Mouse (Mus musculus) forebrain, embryonic 15.5 days (tissue): ENCODE data around the gene Fancc. TPM values are rescaled to one million over a fixed set of nuclear protein-coding genes. Genes with fewer than 3 reads are reported as not detected.
A peak's percentile ranks its signal among the peaks of the same experiment; 100 is the strongest.

Experiments used
- ATAC-seq: fragments of 200-750 bp; cut with Nextera tagmentation; replicated peaks from 2 replicates; pipeline ENCODE4 v1.8.0; 2017; ENCODE audit warnings: mild to moderate bottlenecking, moderate TSS enrichment, moderate library complexity
- H3K27ac ChIP-seq: fragments of 300-500 bp; sonication (generic); replicated peaks from 2 replicates; pipeline ENCODE4 v1.5.1; 2015; ENCODE audit warnings: mild to moderate bottlenecking, inconsistent platforms
- H3K27me3 ChIP-seq: fragments of 300-500 bp; sonication (generic); 2 replicates; pipeline ENCODE4 v1.6.1; 2015; ENCODE audit warnings: inconsistent platforms
- H3K36me3 ChIP-seq: fragments of 300-500 bp; sonication (generic); 2 replicates; pipeline ENCODE4 v1.6.1; 2015; ENCODE audit warnings: mild to moderate bottlenecking, inconsistent platforms
- H3K4me1 ChIP-seq: fragments of 300-500 bp; sonication (generic); 2 replicates; pipeline ENCODE4 v1.6.1; 2015; ENCODE audit warnings: inconsistent platforms
- H3K4me2 ChIP-seq: fragments of 300-500 bp; sonication (generic); replicated peaks from 2 replicates; pipeline ENCODE4 v1.6.1; 2015; ENCODE audit warnings: mild to moderate bottlenecking, inconsistent platforms
- H3K4me3 ChIP-seq: fragments of 300-500 bp; sonication (generic); 2 replicates; pipeline ENCODE4 v1.5.1; 2015; ENCODE audit warnings: mild to moderate bottlenecking, inconsistent platforms
- H3K9ac ChIP-seq: fragments of 300-500 bp; sonication (generic); replicated peaks from 2 replicates; pipeline ENCODE4 v1.6.1; 2015; ENCODE audit warnings: mild to moderate bottlenecking, inconsistent platforms
- H3K9me3 ChIP-seq: fragments of 300-500 bp; sonication (generic); 2 replicates; pipeline ENCODE4 v1.6.1; 2016; ENCODE audit warnings: inconsistent platforms
- WGBS: fragments of 180-500 bp; shearing (Covaris S2); methylation state at CpG from one replicate; pipeline ENCODE4 v1.1.7; 2015; ENCODE audit warnings: mixed read lengths; 5-methylcytosine and 5-hydroxymethylcytosine counted together
- polyA plus RNA-seq: library from polyadenylated mRNA; unstranded; fragments of >200 nt; fragmentation: Nextera tagmentation; extraction: Ambion mirVana; gene quantifications from 2 replicates; pipeline ENCODE4 v1.2.1, GENCODE M21; 2015

Gene Fancc
- polyA plus RNA-seq, 1 experiment from 2014 or later = 13.2 TPM

GRCm38 (mm10) chr13:63243586-63243985, 253.5 kb downstream of the Fancc start:
- Histone ChIP-seq H3K36me3 (no peaks in the 10 kb centered on the region), H3K4me3 (no peak overlapping the region), H3K27ac (no peak overlapping the region), H3K4me1 (peaks cover 38% of the 10 kb centered on the region), H3K9ac (no peak overlapping the region), H3K27me3 (no peaks in the 10 kb centered on the region), H3K4me2 (no peak overlapping the region), H3K9me3 (no peaks in the 10 kb centered on the region)
- no peak for ATAC-seq
- 77% methylated on average over 5 of the region's 5 CpGs for WGBS

DNA sequence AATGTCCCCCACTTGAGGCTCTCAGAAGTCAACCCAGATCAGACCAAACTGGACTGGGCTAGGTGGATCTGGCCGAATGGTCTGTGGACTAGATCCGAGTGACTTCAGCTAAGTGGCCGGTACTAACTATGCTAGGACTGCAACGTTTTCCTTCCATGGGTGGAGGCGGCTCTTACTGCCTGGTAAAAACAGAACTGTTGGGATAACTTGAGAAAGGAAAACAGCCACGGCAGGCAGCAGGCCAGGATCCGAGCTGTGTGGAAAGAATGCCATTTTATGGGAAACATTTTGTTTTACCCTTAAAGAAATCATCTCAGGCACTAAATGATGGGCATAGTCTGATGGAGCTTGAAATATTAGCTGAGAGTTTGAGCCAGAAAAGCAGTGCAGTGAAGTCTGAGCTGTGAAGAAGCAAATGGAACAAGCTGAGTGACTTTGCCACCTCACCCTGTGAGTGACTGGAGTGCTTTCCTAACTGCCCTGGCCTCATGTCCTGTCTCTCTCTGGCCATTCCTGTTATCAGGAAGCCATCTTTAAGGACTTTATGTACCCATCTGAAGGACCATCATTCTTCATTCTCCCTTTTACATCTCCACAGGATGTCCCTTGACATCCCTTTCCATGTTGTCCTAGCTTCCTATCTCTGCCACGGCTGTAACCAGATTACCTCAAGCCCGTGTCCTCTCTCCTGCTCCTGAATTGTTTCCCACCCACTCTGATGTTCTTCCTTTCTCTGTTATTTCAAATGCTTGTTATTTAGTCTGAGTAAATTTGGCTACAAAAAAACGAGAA, 254.5 kb downstream of the Fancc start:
- Histone ChIP-seq H3K4me2 (no peak overlapping the region), H3K4me3 (no peak overlapping the region), H3K9me3 (no peaks in the 10 kb centered on the region), H3K36me3 (no peaks in the 10 kb centered on the region), H3K9ac (no peak overlapping the region), H3K27me3 (no peaks in the 10 kb centered on the region), H3K4me1 (peaks cover 38% of the 10 kb centered on the region), H3K27ac (no peak overlapping the region)
- no peak for ATAC-seq
- 81% methylated on average over 10 of the region's 10 CpGs for WGBS

DNA sequence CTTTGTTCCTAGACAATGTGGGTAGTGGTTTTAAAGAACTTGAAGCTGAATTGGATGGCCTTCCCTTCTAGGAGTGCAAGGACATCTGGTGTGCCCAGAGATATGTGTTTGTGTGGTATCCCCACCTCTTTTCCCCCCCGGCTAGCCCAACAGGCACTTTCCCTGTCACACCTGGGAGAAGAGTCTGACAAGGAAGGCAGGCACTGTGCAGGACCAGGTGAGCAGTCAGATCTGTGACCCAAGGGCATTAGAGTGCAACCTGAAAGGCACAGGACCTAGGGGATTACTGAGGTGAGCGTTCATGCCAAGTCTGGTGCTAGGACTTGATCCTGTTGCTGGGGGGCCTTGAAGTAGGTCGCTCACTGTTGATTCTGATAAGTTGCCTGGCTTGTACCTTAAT, 255.4 kb downstream of the Fancc start:
- Histone ChIP-seq H3K4me3 (no peak overlapping the region), H3K9ac (no peak overlapping the region), H3K9me3 (no peaks in the 10 kb centered on the region), H3K27ac (no peak overlapping the region), H3K36me3 (no peaks in the 10 kb centered on the region), H3K4me2 (no peak overlapping the region), H3K27me3 (no peaks in the 10 kb centered on the region), H3K4me1 (peaks cover 38% of the 10 kb centered on the region)
- 85% methylated on average over 3 of the region's 3 CpGs for WGBS
- no peak for ATAC-seq

GRCm38 (mm10) chr13:63240835-63241234, 256.2 kb downstream of the Fancc start:
- WGBS = 39% methylated on average over 5 of the region's 5 CpGs
- H3K4me2 ChIP-seq = peak overlapping the region; percentile 96
- H3K9ac ChIP-seq = no peak overlapping the region
- no peak for ATAC-seq
- peak overlapping the region; percentile 87 for H3K4me3 ChIP-seq
- H3K27ac ChIP-seq = no peak overlapping the region
- no peaks in the 10 kb centered on the region for H3K27me3 ChIP-seq
- H3K4me1 ChIP-seq = peaks cover 32% of the 10 kb centered on the region
- H3K9me3 ChIP-seq = no peaks in the 10 kb centered on the region
- no peaks in the 10 kb centered on the region for H3K36me3 ChIP-seq

DNA sequence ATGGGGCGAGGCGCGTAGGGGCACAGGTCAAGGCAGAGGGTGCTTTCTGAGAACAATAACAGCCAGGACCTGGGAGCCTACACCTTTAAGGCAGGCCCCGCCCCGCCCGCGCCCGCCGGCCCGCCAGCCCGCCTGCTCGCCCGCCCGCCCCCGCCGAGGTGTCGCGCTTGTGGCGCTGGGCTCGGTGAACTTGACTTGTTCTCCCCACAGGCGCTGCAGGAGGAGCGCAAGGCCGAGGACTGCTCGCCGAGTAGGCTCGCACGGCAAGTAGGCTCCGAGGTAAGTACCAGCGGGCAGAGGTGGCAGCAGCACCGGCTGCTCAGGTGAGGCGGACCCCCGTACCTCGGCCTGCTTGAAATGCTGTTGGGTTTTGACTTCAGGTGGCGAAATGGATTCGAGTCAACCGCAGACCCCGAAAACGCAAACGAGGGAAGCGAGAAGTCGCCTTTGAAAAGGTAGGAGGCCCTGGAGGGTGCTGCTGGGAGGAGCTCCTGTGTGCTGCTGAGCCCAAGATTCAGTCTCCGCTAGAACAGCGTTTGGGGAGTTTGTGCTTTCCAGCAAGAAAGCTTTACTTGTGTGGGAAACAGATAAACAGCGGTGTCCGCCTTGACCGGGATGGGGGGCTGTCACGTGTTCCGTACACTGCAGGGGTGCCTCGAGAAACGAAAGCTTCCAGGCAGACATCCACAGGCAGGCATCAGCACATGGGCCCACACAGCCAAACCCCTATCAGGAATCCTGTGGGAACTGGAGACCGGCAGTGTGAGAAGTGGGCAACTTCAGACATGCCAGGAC, 257.0 kb downstream of the Fancc start:
- ATAC-seq = peak; percentile 85
- WGBS = under 1% methylated on average over 51 of the region's 51 CpGs
- peak overlapping the region; percentile 96 for H3K4me2 ChIP-seq
- H3K4me3 ChIP-seq = peak overlapping the region; percentile 87
- H3K27ac ChIP-seq = peak overlapping the region; percentile 79
- no peaks in the 10 kb centered on the region for H3K36me3 ChIP-seq
- no peaks in the 10 kb centered on the region for H3K9me3 ChIP-seq
- H3K4me1 ChIP-seq = peaks cover 25% of the 10 kb centered on the region
- H3K9ac ChIP-seq = peak overlapping the region; percentile 87
- H3K27me3 ChIP-seq = no peaks in the 10 kb centered on the region

- no peaks in the 10 kb centered on the region for H3K36me3 ChIP-seq
- peak; percentile 65 for ATAC-seq
- H3K9ac ChIP-seq = peak overlapping the region; percentile 87
- peak overlapping the region; percentile 87 for H3K4me3 ChIP-seq
- WGBS = 3% methylated on average over 11 of the region's 11 CpGs
- peak overlapping the region; percentile 96 for H3K4me2 ChIP-seq
- no peaks in the 10 kb centered on the region for H3K9me3 ChIP-seq
- no peaks in the 10 kb centered on the region for H3K27me3 ChIP-seq
- peak overlapping the region; percentile 79 for H3K27ac ChIP-seq
- peaks cover 21% of the 10 kb centered on the region for H3K4me1 ChIP-seq
Measured at GRCm38 (mm10) chr13:63239301-63239804, 257.7 kb downstream of the Fancc start.

DNA sequence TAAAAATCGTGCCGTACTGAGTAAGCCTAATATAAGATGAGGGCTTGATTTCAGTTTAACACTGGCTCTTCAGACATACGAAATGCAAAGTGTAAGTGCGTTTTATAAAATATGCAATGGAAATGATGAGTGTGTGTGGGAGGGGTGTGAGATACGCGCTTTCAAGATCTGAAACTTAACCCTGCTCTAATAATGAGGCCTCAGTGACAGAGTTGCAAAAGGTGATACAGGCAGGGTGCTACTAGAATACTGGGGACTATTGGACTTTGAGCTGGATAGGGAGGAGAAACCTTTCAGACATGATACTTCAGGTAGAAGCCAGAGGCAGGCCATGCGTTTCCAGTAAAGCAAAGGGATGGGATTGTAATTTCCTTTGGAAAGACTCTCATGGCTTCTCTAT, 259.0 kb downstream of the Fancc start:
- no peaks in the 10 kb centered on the region for H3K36me3 ChIP-seq
- H3K4me1 ChIP-seq = peaks cover 19% of the 10 kb centered on the region
- H3K4me2 ChIP-seq = no peak overlapping the region
- no peak overlapping the region for H3K4me3 ChIP-seq
- WGBS = 91% methylated on average over 7 of the region's 7 CpGs
- H3K9me3 ChIP-seq = no peaks in the 10 kb centered on the region
- no peak for ATAC-seq
- H3K27ac ChIP-seq = no peak overlapping the region
- H3K9ac ChIP-seq = no peak overlapping the region
- H3K27me3 ChIP-seq = no peaks in the 10 kb centered on the region

DNA sequence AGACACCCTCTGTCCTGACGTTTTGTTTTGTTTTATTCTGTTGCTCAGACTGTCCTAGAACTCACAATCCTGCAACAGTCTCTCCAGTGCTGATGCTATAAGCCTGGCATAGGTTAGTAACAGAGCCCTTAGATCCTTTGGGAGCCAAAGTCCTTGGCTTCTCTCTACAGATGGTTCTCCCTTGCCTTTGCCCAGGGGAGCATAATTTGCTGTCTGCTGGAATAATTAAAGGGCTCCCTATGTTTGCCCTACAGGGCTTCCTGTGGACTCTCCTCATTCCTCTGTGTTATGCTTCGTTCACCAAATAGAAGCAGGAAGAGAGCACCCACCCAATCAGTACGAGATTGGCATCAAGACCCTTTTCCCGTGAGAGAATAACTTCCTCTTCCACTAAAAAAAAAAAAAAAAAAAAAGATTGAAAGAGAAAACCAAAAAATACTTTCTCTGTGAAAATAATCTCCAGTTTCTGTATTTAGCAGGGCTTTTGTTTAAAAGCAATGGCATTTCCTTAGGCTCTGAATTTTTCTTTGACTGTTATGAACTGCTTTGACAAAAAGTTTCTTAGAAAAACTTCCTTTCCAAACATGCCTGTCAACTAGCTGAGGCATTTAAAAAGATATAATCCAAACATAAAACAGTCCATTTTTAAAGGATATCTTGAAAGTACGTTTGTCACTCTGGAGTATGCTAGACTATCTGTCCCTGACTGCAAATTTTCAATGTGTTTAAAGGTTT, 260.8 kb downstream of the Fancc start:
- no peak for ATAC-seq
- H3K4me3 ChIP-seq = no peak overlapping the region
- 55% methylated on average over 5 of the region's 5 CpGs for WGBS

DNA sequence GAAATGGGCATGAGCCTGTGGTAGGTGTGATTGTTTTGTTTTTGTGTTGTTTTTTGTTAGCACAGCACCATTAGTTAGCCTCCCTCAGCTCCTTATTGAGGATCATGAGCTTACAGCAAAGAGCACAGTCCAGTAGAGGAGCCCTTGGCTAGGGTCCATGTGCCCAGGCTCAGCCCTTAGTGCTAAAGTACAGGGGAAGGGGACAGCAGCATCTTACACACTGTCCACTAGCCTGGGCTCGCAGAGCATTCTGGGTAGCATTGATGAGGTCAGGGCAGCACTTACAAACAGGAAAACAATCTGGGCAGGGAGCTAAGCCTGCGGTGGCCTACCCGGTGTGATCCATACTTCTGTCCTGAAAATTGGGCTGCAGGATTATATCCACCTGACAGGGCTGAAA, 261.5 kb downstream of the Fancc start:
- Histone ChIP-seq H3K4me3 (no peak overlapping the region), H3K27me3 (no peaks in the 10 kb centered on the region), H3K9ac (no peak overlapping the region), H3K4me2 (no peak overlapping the region), H3K9me3 (no peaks in the 10 kb centered on the region), H3K4me1 (peaks cover 13% of the 10 kb centered on the region), H3K27ac (no peak overlapping the region), H3K36me3 (no peaks in the 10 kb centered on the region)
- no peak for ATAC-seq
- WGBS = 90% methylated on average over 3 of the region's 3 CpGs

More for the DNA sequence above, 260.8 kb downstream of the Fancc start:
- H3K4me1 ChIP-seq = peaks cover 19% of the 10 kb centered on the region
- no peak overlapping the region for H3K4me2 ChIP-seq
- H3K27me3 ChIP-seq = no peaks in the 10 kb centered on the region
- H3K27ac ChIP-seq = no peak overlapping the region
- no peaks in the 10 kb centered on the region for H3K9me3 ChIP-seq
- H3K9ac ChIP-seq = no peak overlapping the region
- no peaks in the 10 kb centered on the region for H3K36me3 ChIP-seq
